Mouse (Mus musculus): ENCODE data around the gene St6galnac3.

St6galnac3 gene

GRCm38 (mm10) chr3:153276101-153276829 is 448.7 kb downstream of the St6galnac3 start:
- no peak for DNase-seq

GRCm38 (mm10) chr3:153272241-153272640 is 452.7 kb downstream of the St6galnac3 start:
- DNase-seq = peak in 1 of 2 experiments; percentile 18

GRCm38 (mm10) chr3:153267397-153267796 is 457.6 kb downstream of the St6galnac3 start:
- DNase-seq = no peak

GRCm38 (mm10) chr3:153261985-153262384 is 463.0 kb downstream of the St6galnac3 start:
- DNase-seq = no peak

- DNase-seq = no peak
These were observed 464.6 kb downstream of the St6galnac3 start for GRCm38 (mm10) chr3:153260225-153260933.

- DNase-seq = no peak
These were observed 469.1 kb downstream of the St6galnac3 start for GRCm38 (mm10) chr3:153255910-153256309.

GRCm38 (mm10) chr3:153251653-153252052 is 473.3 kb downstream of the St6galnac3 start:
- no peak for DNase-seq

- DNase-seq = peak; percentile 85 to 86
These were observed 474.2 kb downstream of the St6galnac3 start for GRCm38 (mm10) chr3:153250598-153251257.

- DNase-seq = no peak
These were observed 476.1 kb downstream of the St6galnac3 start for GRCm38 (mm10) chr3:153248866-153249265.

GRCm38 (mm10) chr3:153248029-153248428 is 476.9 kb downstream of the St6galnac3 start:
- DNase-seq = peak; percentile 47 to 55

- DNase-seq = no peak
These were observed 482.4 kb downstream of the St6galnac3 start for GRCm38 (mm10) chr3:153242524-153242923.

- no peak for DNase-seq
These were observed 483.8 kb downstream of the St6galnac3 start for GRCm38 (mm10) chr3:153241134-153241533.

- no peak for DNase-seq
These were observed 484.6 kb downstream of the St6galnac3 start for GRCm38 (mm10) chr3:153240366-153240765.

GRCm38 (mm10) chr3:153238381-153238780 is 486.6 kb downstream of the St6galnac3 start:
- DNase-seq = no peak

GRCm38 (mm10) chr3:153236262-153236661 is 488.7 kb downstream of the St6galnac3 start:
- DNase-seq = no peak

GRCm38 (mm10) chr3:153222611-153223402 is 502.2 kb downstream of the St6galnac3 start:
- DNase-seq = no peak

- DNase-seq = no peak
These were observed 505.6 kb downstream of the St6galnac3 start for GRCm38 (mm10) chr3:153219391-153219790.

GRCm38 (mm10) chr3:153208186-153208585 is 516.8 kb downstream of the St6galnac3 start:
- DNase-seq = no peak

- no peak for DNase-seq
These were observed 520.9 kb downstream of the St6galnac3 start for GRCm38 (mm10) chr3:153204046-153204445.

- no peak for DNase-seq
These were observed 523.1 kb downstream of the St6galnac3 start for GRCm38 (mm10) chr3:153201835-153202234.

GRCm38 (mm10) chr3:153200801-153201200 is 524.2 kb downstream of the St6galnac3 start:
- DNase-seq = no peak

GRCm38 (mm10) chr3:153200076-153200475 is 524.9 kb downstream of the St6galnac3 start:
- DNase-seq = no peak

GRCm38 (mm10) chr3:153199251-153199650 is 525.7 kb downstream of the St6galnac3 start:
- peak; percentile 35 to 37 for DNase-seq
